In the genomic region with DNA sequence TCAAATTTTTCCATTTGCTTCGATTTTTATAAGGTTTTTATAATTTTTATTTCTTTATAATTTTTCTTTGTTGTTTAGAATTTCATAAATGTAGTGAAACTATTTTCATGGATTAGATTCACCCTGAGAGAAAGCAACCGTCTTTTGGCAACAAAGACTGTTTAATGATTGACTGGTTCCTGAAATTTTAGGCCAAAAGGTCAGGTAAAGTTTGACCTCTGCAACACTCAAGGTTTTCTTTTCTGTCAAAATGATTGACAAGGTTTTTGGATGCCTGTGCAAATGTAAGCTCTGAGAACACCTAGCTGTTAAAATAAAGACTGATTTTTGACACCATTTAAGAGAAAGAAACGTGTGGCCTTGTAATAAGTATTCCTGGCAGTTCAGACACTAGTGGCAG, we compare ENCODE assay signal across 17 mouse cellular contexts.
DNase-seq lines count a peak whose midpoint lies in the region.
"Had no signal": no experiment of that assay in that cellular context is flagged by ENCODE, and none has a peak within 500 bp of the region (broad histone marks: within the 10 kb centered on the region; RNA-seq: fewer than 3 reads in every experiment).

No protein-coding gene starts in this region.

- peak; percentile 4 for DNase-seq in embryo, embryonic 10 days (ENCODE audit: low spot score)
- DNase-seq in embryo, embryonic 9.5 days (ENCODE audit: extremely low spot score) = no peak
- DNase-seq in kidney, adult 9 months = peak; percentile 40
- DNase-seq in kidney, adult 11 months = no peak
- peak; percentile 1 for DNase-seq in embryo, embryonic 10.5 days (ENCODE audit: low spot score)
- DNase-seq in mesoderm, embryonic 11.5 days (ENCODE audit: low read depth, low spot score) = peak; percentile 3
- no peak for DNase-seq in urinary bladder, postnatal 25 days (ENCODE audit: low spot score)
- DNase-seq in adrenal gland, adult 8-10 months = no peak
- DNase-seq: adrenal gland, postnatal 10 days; adrenal gland, postnatal 25 days; B cell, adult 2 months; cerebellum, adult 11 months; cerebellum, adult 18-20 months; cerebellum, adult 8-10 months; cerebellum, adult 9-11 months; cerebellum, postnatal 14 days; cerebellum, postnatal 36 days had no signal

Comparison
In these comparisons a context has a peak if more than half of its experiments do, and no peak if none do; other contexts are left out.
1. DNase-seq: peak in embryo, embryonic 10 days (single experiment), kidney, adult 9 months (single experiment), embryo, embryonic 10.5 days (single experiment) and mesoderm, embryonic 11.5 days (single experiment); none in embryo, embryonic 9.5 days (single experiment), kidney, adult 11 months (single experiment), urinary bladder, postnatal 25 days (single experiment) and adrenal gland, adult 8-10 months (single experiment).